Mouse (Mus musculus) left cerebral cortex, adult 2 months (tissue): Measurements from ENCODE around the gene Btrc. TPM values are rescaled to one million over a fixed set of nuclear protein-coding genes. Genes with fewer than 3 reads are reported as not detected.
A peak's percentile ranks its signal among the peaks of the same experiment; 100 is the strongest.

Experiments
- DNase-seq, 2 experiments: peaks; one replicate each; pipeline ENCODE4 v3.0.0; 2021 to 2022; ENCODE audit warnings: low spot score in 2 of 2, mixed read lengths in 1 of 2; ENCODE audit errors: extremely low spot score in 1 of 2
- H3K27ac ChIP-seq: fragments of 200-600 bp; 2 replicates; pipeline ENCODE4 v1.8.1; 2022
- H3K4me3 ChIP-seq: fragments of 200-600 bp; 2 replicates; pipeline ENCODE4 v1.8.1; 2022
- CTCF ChIP-seq: fragments of 200-600 bp; IDR thresholded peaks from 2 replicates; pipeline ENCODE4 v1.8.1; 2022; ENCODE audit warnings: antibody characterized with exemption, mild to moderate bottlenecking, moderate library complexity
- intact Hi-C: fragments of 180-260 bp; cut with DNase I; formaldehyde crosslinking; loops from one replicate; pipeline ENCODE4 v1.15.1; 2025
- total RNA-seq, 2 experiments: library from RNA; stranded (reverse); gene quantifications; 2 replicates each; pipeline ENCODE4 v1.2.3; 2021

Btrc gene
- total RNA-seq, 2 experiments from 2014 or later = 99.6 to 113 TPM

DNA sequence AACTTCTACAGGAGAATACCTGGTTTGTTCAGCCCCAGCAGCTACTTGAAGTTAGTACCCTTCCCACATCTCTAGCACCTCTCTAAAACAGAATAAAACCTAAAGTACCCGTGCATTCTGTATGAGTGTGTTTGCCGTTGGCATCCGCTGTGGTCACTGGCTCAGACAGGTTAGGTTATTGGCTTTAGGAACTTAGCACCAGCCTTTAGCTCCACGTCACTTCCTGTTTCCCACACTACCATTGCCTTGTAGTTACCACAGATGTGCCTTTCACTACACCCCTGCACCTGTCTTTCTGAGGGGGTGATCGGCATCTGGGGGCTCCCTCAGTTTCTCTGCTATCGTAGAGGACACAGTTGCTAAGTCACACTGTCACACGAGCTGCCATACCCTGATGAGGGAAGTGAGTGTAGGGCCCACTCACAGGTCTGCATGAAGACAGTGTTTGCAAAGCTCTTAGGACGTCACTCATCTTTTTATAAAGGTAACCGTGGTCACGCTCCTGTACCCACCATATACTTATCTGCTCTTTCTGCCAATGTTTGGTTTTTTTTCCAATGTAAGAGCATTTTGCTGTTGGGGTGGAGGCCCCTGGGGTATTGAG is 164.5 kb downstream of the Btrc start:
- intact Hi-C loops = no loop called here
- no peak for TF ChIP-seq CTCF
- no peak overlapping the region for H3K4me3 ChIP-seq
- H3K27ac ChIP-seq = no peak overlapping the region
- DNase-seq = no peak

DNA sequence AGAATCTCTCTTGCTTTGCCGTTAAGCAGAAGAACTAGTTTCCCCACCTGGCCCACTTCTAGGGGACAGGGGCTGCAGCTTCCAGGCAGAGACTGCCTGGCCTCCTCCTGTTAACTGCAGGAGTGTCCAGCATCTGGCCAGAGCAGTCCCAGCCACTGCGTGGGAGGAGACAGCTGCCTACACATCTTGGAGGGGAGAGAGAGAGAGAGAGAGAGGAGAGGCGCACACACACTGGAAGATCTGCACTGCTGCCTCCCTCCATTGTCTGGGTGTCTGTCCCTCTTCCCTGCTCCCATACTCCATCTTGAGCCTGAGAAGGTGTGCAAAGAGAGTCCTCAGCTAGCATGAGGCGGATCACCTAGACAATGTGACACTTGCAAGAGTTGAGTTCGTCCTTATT is 165.8 kb downstream of the Btrc start:
- TF ChIP-seq CTCF = no peak
- H3K27ac ChIP-seq = no peak overlapping the region
- intact Hi-C loops = no loop called here

DNA sequence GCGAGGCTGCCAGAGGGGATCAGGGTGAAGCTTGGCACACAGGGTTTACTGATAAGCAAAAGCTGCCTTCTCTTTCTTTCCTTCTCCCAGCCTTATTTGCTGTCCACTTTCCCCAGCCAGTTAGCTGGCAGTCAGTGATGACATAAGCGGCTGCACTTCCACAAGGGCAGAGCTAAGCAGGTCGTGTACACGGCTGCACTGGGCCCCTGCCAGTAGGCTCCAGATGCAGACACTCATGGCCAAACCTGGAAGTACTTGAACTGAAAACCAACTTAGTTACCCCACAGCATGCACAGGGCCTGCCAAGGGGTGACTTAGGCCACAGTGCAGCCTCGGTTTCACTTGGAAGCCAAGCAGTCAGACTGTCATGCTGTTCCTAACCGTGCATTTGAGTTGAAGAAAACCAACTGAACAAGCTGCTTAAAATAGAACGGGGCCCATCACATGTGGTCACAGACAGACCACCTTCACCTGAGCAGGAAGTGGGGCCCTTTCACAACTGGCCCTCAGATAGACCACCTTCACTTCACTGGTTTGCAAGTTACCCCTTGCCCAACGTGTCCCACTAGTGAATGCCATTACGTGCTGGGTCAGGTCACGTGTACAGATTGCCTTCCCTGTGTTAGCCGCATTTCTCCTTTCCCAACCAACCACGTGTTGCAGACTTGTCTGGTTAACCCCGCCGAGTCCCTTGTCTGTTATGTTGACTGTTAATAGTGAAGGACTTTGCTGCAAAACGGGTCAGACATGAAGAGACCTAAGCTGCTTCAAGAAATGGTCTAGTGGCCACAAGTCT is 166.9 kb downstream of the Btrc start:
- DNase-seq = no peak
- no peak overlapping the region for H3K27ac ChIP-seq
- intact Hi-C loops = no loop called here
- no peak for TF ChIP-seq CTCF
- H3K4me3 ChIP-seq = no peak overlapping the region

More for the DNA sequence above, 165.8 kb downstream of the Btrc start:
- DNase-seq = no peak
- H3K4me3 ChIP-seq = no peak overlapping the region

DNA sequence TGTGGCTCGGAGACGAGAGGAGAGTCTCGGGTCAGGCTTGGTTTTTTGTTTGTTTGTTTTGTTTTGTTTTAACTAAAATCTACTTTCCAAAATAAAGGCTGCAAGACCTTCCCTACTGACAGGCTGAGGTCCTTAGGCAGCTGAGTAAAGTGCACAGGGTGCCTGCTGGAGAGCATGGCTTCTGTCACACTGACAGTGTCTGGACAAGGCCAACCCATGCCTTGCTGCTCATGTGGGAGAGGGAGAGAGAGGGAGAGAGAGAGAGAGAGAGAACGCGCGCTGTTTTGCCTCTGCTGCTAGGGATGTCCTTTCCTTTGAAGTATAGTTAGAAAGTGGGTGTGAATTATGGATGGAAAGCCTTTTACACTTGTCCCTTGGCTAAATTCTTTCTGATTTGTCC is 168.0 kb downstream of the Btrc start:
- no peak overlapping the region for H3K4me3 ChIP-seq

DNA sequence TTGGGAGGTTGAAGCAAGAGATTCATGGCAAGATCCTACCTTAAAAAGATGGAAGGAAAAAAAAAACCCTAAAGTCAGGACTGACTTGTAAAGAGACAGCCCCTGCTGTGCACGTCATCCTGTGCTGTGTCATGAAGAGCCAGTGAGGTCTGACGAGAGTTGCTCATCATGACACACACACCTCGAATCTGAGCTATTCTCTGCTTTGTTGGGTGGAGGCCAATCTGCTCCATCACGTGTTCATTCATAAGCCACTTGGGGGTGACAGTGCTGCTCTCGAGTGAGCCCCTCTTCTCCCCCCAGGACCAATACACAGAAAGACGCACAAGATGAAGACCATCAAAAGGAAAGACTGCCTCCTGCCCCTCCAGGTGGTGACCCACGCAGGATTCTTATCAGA is 170.1 kb downstream of the Btrc start:
- H3K4me3 ChIP-seq = no peak overlapping the region
- no peak for DNase-seq
- no peak for TF ChIP-seq CTCF
- intact Hi-C loops = no loop called here
- H3K27ac ChIP-seq = no peak overlapping the region

More for the DNA sequence above, 168.0 kb downstream of the Btrc start:
- DNase-seq = no peak
- H3K27ac ChIP-seq = no peak overlapping the region
- no peak for TF ChIP-seq CTCF
- intact Hi-C loops = no loop called here

DNA sequence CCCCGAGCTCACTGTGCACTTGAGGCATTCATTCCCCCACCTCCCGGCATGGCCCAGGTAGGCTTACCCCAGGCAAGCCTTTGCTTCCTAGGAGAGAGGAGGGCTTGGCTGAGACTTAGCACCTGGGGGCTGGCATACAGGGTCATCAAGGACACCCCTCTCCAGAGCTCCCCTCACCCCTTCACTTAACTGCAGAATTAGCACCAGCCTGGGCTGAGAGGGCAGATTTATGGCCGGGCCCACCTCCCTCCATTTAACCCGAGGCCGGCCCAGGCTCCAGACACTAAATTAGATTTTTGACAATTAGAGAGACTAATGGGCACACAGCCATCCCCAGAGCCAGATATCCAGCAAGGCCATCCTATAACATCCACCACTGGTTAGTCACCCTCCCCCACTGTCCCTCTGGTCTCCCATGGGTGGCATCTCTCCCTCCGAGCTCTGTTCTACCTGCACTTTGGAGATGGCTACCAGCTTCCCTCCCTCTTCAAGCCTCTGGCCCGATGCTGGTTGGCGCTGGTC is 171.7 kb downstream of the Btrc start:
- no peak for TF ChIP-seq CTCF
- intact Hi-C loops = no loop called here
- Histone ChIP-seq H3K4me3 (no peak overlapping the region), H3K27ac (no peak overlapping the region)
- DNase-seq = no peak

DNA sequence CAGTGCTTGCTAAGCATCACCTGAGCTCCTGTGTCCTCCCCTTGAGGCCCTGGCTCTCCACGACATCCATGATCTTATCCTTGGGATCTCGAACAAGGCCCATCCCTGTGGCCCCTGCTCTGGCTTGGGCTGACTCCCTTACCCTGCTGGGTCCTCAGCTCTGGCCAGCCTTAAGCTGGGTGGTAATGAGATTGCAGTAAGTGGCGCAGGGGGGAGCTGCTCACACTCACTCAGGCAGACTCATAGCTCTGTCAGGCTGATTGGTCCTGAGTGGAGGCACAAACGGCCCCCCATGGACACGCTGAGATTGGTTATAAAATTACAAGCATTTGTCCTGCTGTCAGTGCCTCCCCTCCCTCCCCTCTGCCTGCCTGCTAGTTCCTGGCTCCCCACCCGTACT is 172.4 kb downstream of the Btrc start:
- TF ChIP-seq CTCF = no peak
- H3K27ac ChIP-seq = no peak overlapping the region
- DNase-seq = no peak
- H3K4me3 ChIP-seq = no peak overlapping the region
- intact Hi-C loops = no loop called here

DNA sequence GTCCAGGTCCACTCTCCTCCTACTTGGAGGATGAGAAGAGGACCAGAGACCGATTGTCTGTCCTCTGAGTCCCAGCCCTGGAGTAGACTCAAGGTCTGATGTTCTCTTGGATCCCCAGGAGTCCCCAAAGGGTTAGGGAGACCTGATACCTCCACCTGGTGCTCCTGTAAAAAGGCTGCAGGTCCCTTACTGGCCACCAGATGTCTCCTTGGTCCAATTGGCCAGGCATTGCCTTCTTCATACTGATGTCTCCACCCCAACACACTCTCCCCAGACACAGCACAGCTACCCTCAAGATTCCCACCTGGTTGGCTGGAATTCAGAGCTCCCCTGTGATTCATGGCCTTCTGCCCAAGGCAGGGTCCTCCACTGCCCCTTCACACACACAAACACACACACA is 174.0 kb downstream of the Btrc start:
- no peak overlapping the region for H3K4me3 ChIP-seq
- intact Hi-C loops = no loop called here
- no peak overlapping the region for H3K27ac ChIP-seq
- peak; percentile 47 to 48 for DNase-seq
- TF ChIP-seq CTCF = peak; percentile 65

DNA sequence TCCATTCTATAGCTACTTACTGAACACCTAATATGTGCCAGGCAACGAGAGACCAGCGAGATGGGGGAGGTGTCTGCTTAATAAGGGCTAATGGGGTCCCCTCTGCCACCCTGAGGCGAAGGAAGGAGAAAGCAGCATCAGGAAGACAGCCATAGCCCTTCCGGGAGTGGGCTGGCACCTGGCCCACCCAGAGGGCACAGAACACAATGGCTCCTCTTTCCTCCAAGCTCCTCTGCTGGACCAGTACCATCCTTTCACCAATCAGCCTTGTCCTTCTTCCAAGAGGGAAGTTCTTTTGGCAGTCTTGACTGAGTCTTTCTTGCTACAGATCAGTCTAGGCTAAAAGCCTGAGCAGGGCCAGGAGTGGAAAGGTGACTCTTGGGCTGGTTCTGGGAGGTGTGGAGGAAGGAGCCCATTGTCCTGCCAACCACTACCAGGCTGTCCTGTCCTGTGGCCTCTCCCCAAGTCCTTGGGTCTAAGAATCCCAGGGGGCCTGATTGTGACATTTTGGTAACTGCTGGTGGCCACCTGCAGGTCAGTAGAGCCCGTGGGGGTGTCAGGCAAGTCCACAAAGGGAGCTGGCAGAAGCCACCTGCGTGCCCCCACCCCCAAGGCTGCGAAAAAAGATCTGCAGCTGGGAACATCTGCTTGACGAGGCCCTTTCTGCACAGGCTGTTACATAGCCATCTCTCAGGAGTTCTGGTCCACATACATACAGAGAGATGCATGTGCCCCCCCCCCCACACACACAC is 177.3 kb downstream of the Btrc start:
- intact Hi-C loops = loop anchor here (5.0 to 10.0 kb wide), 3 partner anchors 239 to 466 kb away; partner anchors contain the start of gene Kazald1
- Histone ChIP-seq H3K27ac (no peak overlapping the region), H3K4me3 (no peak overlapping the region)
- TF ChIP-seq CTCF = no peak
- no peak for DNase-seq

DNA sequence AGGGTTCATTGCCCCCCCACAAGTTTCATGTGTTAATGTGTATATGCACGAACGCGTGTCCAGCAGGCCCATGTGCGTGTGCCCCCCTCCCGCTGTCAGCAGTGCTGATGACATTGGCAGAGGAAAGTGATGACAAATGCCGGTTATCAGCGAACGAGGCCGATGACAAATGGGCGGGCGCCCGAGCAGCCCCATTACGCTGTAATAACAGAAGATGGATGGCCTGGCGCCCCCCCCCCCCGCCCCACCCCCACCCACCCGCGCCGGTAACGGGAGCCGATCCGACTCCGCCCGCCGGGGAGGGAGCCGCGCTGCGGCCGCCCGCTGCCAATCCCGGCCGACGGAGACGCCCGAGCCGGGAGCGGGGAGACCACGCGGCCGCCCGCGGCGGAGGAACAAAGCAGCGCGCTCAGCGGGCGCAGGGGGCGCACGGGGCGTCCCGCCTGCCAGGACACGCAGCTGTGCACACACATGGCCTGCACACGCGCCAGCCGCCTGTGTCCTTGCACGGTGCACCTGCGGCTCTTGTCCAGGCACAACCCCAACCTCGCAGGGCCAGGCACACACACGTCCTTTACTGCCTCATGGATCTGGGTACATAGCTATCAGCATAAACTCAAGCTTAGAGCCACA is 178.0 kb downstream of the Btrc start:
- TF ChIP-seq CTCF = peak; percentile 3
- Histone ChIP-seq H3K27ac (no peak overlapping the region), H3K4me3 (peak overlapping the region; percentile 48)
- intact Hi-C loops = loop anchor here (5.0 to 10.0 kb wide), 3 partner anchors 239 to 467 kb away; partner anchors contain the start of gene Kazald1
- peak; percentile 38 to 62 for DNase-seq

DNA sequence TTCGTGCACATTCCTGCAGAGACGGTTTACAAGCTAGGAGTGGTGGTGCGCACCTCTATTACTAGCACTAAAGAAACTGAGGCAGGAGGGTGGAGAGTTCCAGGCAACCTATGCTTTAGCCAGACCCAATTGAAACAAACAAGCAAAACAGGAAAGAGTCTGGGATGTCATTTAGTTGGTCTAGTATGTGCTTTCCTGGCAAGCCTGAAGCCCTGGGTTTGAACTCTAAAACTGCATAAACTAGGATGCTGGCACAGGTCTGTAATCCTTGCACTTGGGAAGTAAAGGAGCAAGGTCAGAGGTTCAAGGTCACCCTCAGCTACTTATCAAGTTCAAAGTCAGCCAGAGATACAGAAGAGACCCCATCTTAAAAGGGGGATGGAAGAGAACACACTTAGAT is 178.5 kb downstream of the Btrc start:
- no peak for DNase-seq
- no peak for TF ChIP-seq CTCF
- peak overlapping the region; percentile 48 for H3K4me3 ChIP-seq
- intact Hi-C loops = loop anchor here (5.0 to 10.0 kb wide), 3 partner anchors 240 to 467 kb away; partner anchors contain the start of gene Kazald1
- no peak overlapping the region for H3K27ac ChIP-seq
